Mouse (Mus musculus): ENCODE results near the gene Gpx4. TPM values are rescaled to one million over a fixed set of nuclear protein-coding genes. Genes with fewer than 3 reads are reported as not detected.
A peak's percentile ranks its signal among the peaks of the same experiment; 100 is the strongest.

Gpx4 gene
- polyA plus RNA-seq, 1 experiment from 2014 or later = 618 TPM

GRCm38 (mm10) chr10:80104181-80104580 lies 57.2 kb downstream of the Gpx4 start:
- no peaks in the 10 kb centered on the region for H3K9me3 ChIP-seq
- H3K4me1 ChIP-seq = peaks cover 43% of the 10 kb centered on the region
- no peaks in the 10 kb centered on the region for H3K36me3 ChIP-seq (replicated peaks)
- no peak overlapping the region for H3K4me3 ChIP-seq
- 79% methylated on average over 3 of the region's 3 CpGs for WGBS
- no peak for DNase-seq (ENCODE audit: low spot score)
- no peaks in the 10 kb centered on the region for H3K27me3 ChIP-seq (replicated peaks; ENCODE audit: low read depth, poor library complexity, severe bottlenecking)
- H3K27ac ChIP-seq (replicated peaks) = no peak overlapping the region

GRCm38 (mm10) chr10:80105460-80105859 lies 58.5 kb downstream of the Gpx4 start, which contains the start of gene Sbno2:
Gene Sbno2, minus strand, starts transcription at chr10:80105571.
- DNase-seq (ENCODE audit: low spot score) = no peak
- Histone ChIP-seq H3K4me1 (peaks cover 32% of the 10 kb centered on the region), H3K27me3 (replicated peaks; ENCODE audit: low read depth, poor library complexity, severe bottlenecking) (no peaks in the 10 kb centered on the region), H3K27ac (replicated peaks) (peak within 1 kb of the TSS; percentile 27), H3K4me3 (no peak within 1 kb of the TSS), H3K9me3 (no peaks in the 10 kb centered on the region), H3K36me3 (replicated peaks) (no peaks in the 10 kb centered on the region)
- 66% methylated on average over 5 of the region's 5 CpGs for WGBS

DNA sequence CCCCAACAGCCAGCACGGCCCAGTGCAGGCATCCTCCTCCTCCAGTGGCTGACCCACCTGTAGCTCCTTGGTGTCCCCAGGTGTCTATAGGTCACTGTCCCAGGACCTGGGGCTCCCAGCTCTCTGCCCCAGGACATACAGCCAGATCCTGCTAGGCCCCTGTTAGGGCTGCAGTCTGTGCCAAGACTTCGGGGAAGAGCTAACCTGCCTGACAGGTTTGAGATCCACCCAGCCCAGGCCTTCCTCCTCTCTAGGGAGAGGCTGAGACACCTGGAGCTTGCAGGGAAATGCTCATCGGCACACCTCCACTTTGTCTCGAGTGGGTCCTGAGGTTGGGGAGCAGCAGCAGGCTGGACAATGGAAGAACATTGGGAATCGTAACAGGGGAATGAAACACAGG lies 59.0 kb downstream of the Gpx4 start:
- H3K4me1 ChIP-seq = peaks cover 27% of the 10 kb centered on the region
- H3K27ac ChIP-seq (replicated peaks) = peak overlapping the region; percentile 27
- WGBS = 67% methylated on average over 5 of the region's 5 CpGs
- H3K27me3 ChIP-seq (replicated peaks; ENCODE audit: low read depth, poor library complexity, severe bottlenecking) = no peaks in the 10 kb centered on the region
- no peaks in the 10 kb centered on the region for H3K36me3 ChIP-seq (replicated peaks)
- DNase-seq (ENCODE audit: low spot score) = no peak
- H3K9me3 ChIP-seq = no peaks in the 10 kb centered on the region
- H3K4me3 ChIP-seq = no peak overlapping the region

Other genes with a start within 250 kb of the Gpx4 start
- gene Misp, start 226.2 kb upstream of the Gpx4 start, polyA plus RNA-seq (2016; fragmentation: Nextera tagmentation; extraction: Ambion mirVana) = 1.7 and 2.2 TPM in 2 replicates
- 406 and 416 TPM in 2 replicates for gene Ptbp1, start 192.7 kb upstream of the Gpx4 start, polyA plus RNA-seq (2016; fragmentation: Nextera tagmentation; extraction: Ambion mirVana)
- gene Prtn3, start 172.7 kb upstream of the Gpx4 start, polyA plus RNA-seq (2016; fragmentation: Nextera tagmentation; extraction: Ambion mirVana) = 9.3 and 12.3 TPM in 2 replicates
- gene Plppr3, start 172.5 kb upstream of the Gpx4 start, polyA plus RNA-seq (2016; fragmentation: Nextera tagmentation; extraction: Ambion mirVana) = 123 and 139 TPM in 2 replicates
- gene Elane, start 160.9 kb upstream of the Gpx4 start, polyA plus RNA-seq (2016; fragmentation: Nextera tagmentation; extraction: Ambion mirVana) = 0.20 TPM in 1 of 2 replicates, not detected in the other
- gene Cfd, start 156.3 kb upstream of the Gpx4 start, polyA plus RNA-seq (2016; fragmentation: Nextera tagmentation; extraction: Ambion mirVana) = not detected in 2 replicates
- 63.6 and 68.1 TPM in 2 replicates for gene Med16, start 138.2 kb upstream of the Gpx4 start, polyA plus RNA-seq (2016; fragmentation: Nextera tagmentation; extraction: Ambion mirVana)
- 3.4 TPM in 1 of 2 replicates, not detected in the other for gene Gm26602, start 136.3 kb upstream of the Gpx4 start, polyA plus RNA-seq (2016; fragmentation: Nextera tagmentation; extraction: Ambion mirVana)
- 0.33 and 0.37 TPM in 2 replicates for gene Kiss1r, start 130.2 kb upstream of the Gpx4 start, polyA plus RNA-seq (2016; fragmentation: Nextera tagmentation; extraction: Ambion mirVana)
- gene R3hdm4, start 126.0 kb upstream of the Gpx4 start, polyA plus RNA-seq (2016; fragmentation: Nextera tagmentation; extraction: Ambion mirVana) = 125 and 136 TPM in 2 replicates
- 15.7 and 18.0 TPM in 2 replicates for gene Arid3a, start 120.1 kb upstream of the Gpx4 start, polyA plus RNA-seq (2016; fragmentation: Nextera tagmentation; extraction: Ambion mirVana)
- 166 TPM in 2 replicates for gene Wdr18, start 87.0 kb upstream of the Gpx4 start, polyA plus RNA-seq (2016; fragmentation: Nextera tagmentation; extraction: Ambion mirVana)
- gene Grin3b, start 76.5 kb upstream of the Gpx4 start, polyA plus RNA-seq (2016; fragmentation: Nextera tagmentation; extraction: Ambion mirVana) = 0.13 and 0.44 TPM in 2 replicates
- 12.3 and 12.4 TPM in 2 replicates for gene Tmem259, start 62.8 kb upstream of the Gpx4 start, polyA plus RNA-seq (2016; fragmentation: Nextera tagmentation; extraction: Ambion mirVana)
- 234 and 253 TPM in 2 replicates for gene Cnn2, start 58.6 kb upstream of the Gpx4 start, polyA plus RNA-seq (2016; fragmentation: Nextera tagmentation; extraction: Ambion mirVana)
- gene Abca7, start 50.7 kb upstream of the Gpx4 start, polyA plus RNA-seq (2016; fragmentation: Nextera tagmentation; extraction: Ambion mirVana) = 2.9 and 3.2 TPM in 2 replicates
- gene Arhgap45, start 30.5 kb upstream of the Gpx4 start, polyA plus RNA-seq (2016; fragmentation: Nextera tagmentation; extraction: Ambion mirVana) = 11.2 and 11.3 TPM in 2 replicates
- 312 and 316 TPM in 2 replicates for gene Polr2e, start 7.4 kb upstream of the Gpx4 start, polyA plus RNA-seq (2016; fragmentation: Nextera tagmentation; extraction: Ambion mirVana)
- gene Sbno2, start 58.4 kb downstream of the Gpx4 start, polyA plus RNA-seq (2016; fragmentation: Nextera tagmentation; extraction: Ambion mirVana) = 16.2 and 18.2 TPM in 2 replicates
- gene Stk11, start 68.6 kb downstream of the Gpx4 start, polyA plus RNA-seq (2016; fragmentation: Nextera tagmentation; extraction: Ambion mirVana) = 16.1 and 17.5 TPM in 2 replicates
- gene Atp5d, start 91.5 kb downstream of the Gpx4 start, polyA plus RNA-seq (2016; fragmentation: Nextera tagmentation; extraction: Ambion mirVana) = 491 and 493 TPM in 2 replicates
- gene Cbarp, start 93.7 kb downstream of the Gpx4 start, polyA plus RNA-seq (2016; fragmentation: Nextera tagmentation; extraction: Ambion mirVana) = 4.9 and 8.5 TPM in 2 replicates
- 22.2 TPM in 2 replicates for gene Midn, start 101.1 kb downstream of the Gpx4 start, polyA plus RNA-seq (2016; fragmentation: Nextera tagmentation; extraction: Ambion mirVana)
- 93.2 and 110 TPM in 2 replicates for gene Cirbp, start 118.8 kb downstream of the Gpx4 start, polyA plus RNA-seq (2016; fragmentation: Nextera tagmentation; extraction: Ambion mirVana)
- gene 1600002K03Rik, start 125.8 kb downstream of the Gpx4 start, polyA plus RNA-seq (2016; fragmentation: Nextera tagmentation; extraction: Ambion mirVana) = 10.8 and 12.0 TPM in 2 replicates
- gene Efna2, start 132.3 kb downstream of the Gpx4 start, polyA plus RNA-seq (2016; fragmentation: Nextera tagmentation; extraction: Ambion mirVana) = 45.2 and 50.1 TPM in 2 replicates
- gene Mum1, start 179.3 kb downstream of the Gpx4 start, polyA plus RNA-seq (2016; fragmentation: Nextera tagmentation; extraction: Ambion mirVana) = 95.9 and 98.1 TPM in 2 replicates
- 303 and 309 TPM in 2 replicates for gene Ndufs7, start 202.0 kb downstream of the Gpx4 start, polyA plus RNA-seq (2016; fragmentation: Nextera tagmentation; extraction: Ambion mirVana)
- 24.4 and 25.0 TPM in 2 replicates for gene Gamt, start 213.8 kb downstream of the Gpx4 start, polyA plus RNA-seq (2016; fragmentation: Nextera tagmentation; extraction: Ambion mirVana)
- 56.2 and 58.5 TPM in 2 replicates for gene Dazap1, start 214.3 kb downstream of the Gpx4 start, polyA plus RNA-seq (2016; fragmentation: Nextera tagmentation; extraction: Ambion mirVana)
- 1,079 and 1,119 TPM in 2 replicates for gene Rps15, start 245.3 kb downstream of the Gpx4 start, polyA plus RNA-seq (2016; fragmentation: Nextera tagmentation; extraction: Ambion mirVana)
- 11.8 and 12.6 TPM in 2 replicates for gene Apc2, start 248.8 kb downstream of the Gpx4 start, polyA plus RNA-seq (2016; fragmentation: Nextera tagmentation; extraction: Ambion mirVana)